Mouse (Mus musculus) layer of hippocampus, adult 9-11 months (tissue): ENCODE data around the gene Fmo9.

Source experiments
- DNase-seq: peaks from one replicate; pipeline ENCODE4 v3.0.0; 2022

The Fmo9 gene

GRCm38 (mm10) chr1:166681745-166682144 lies at the start of gene Fmo9:
Fmo9 (minus strand) TSS chr1:166681845.
- DNase-seq, result no peak

GRCm38 (mm10) chr1:166730886-166731285 lies 49.2 kb upstream of the Fmo9 start:
- no peak for DNase-seq

GRCm38 (mm10) chr1:166730215-166730614 lies 48.6 kb upstream of the Fmo9 start:
- no peak for DNase-seq

- no peak for DNase-seq
These were observed 29.2 kb upstream of the Fmo9 start for GRCm38 (mm10) chr1:166710861-166711260.

GRCm38 (mm10) chr1:166702270-166702912 lies 20.7 kb upstream of the Fmo9 start:
- DNase-seq, result no peak

GRCm38 (mm10) chr1:166669264-166669663 lies 12.4 kb downstream of the Fmo9 start:
- no peak for DNase-seq

- DNase-seq, result no peak
These were observed 20.8 kb downstream of the Fmo9 start for GRCm38 (mm10) chr1:166660800-166661199.

GRCm38 (mm10) chr1:166647593-166647992 lies 34.1 kb downstream of the Fmo9 start, which contains the start of gene Gm4847:
Gm4847 (minus strand) TSS chr1:166647693.
- DNase-seq, result no peak
